Mouse (Mus musculus) ES-E14 (cell line): Measurements from ENCODE around the gene Rnf43.

Experiments used
- CHD2 ChIP-seq: IDR thresholded peaks from 2 replicates; pipeline ENCODE4 v1.6.1; 2014; ENCODE audit warnings: mild to moderate bottlenecking, low read depth, low read length, inconsistent platforms
- MAFK ChIP-seq: IDR thresholded peaks from 2 replicates; pipeline ENCODE4 v1.6.1; 2014; ENCODE audit warnings: mild to moderate bottlenecking, low read depth, low read length, inconsistent platforms; ENCODE audit not compliant: insufficient read depth
- ZC3H11A ChIP-seq: IDR thresholded peaks from 2 replicates; pipeline ENCODE4 v1.6.1; 2012; ENCODE audit warnings: low read depth, mild to moderate bottlenecking, inconsistent platforms, low read length, borderline replicate concordance
- ZNF384 ChIP-seq: IDR thresholded peaks from 2 replicates; pipeline ENCODE4 v1.6.1; 2012; ENCODE audit warnings: low read depth, low read length, inconsistent platforms

GRCm38 (mm10) chr11:87768745-87769144 lies 106.2 kb downstream of the Rnf43 start:
- TF ChIP-seq ZNF384 = no peak
- TF ChIP-seq CHD2 = no peak
- no peak for TF ChIP-seq ZC3H11A
- no peak for TF ChIP-seq MAFK
